Mouse (Mus musculus): ENCODE results near the gene Arpc5. TPM values are rescaled to one million over a fixed set of nuclear protein-coding genes. Genes with fewer than 3 reads are reported as not detected.

Arpc5 gene
- polyA plus RNA-seq, 1 experiment from 2014 or later = 326 TPM

- WGBS = 72% methylated on average over 7 of the region's 7 CpGs
- Histone ChIP-seq H3K27ac (no peak overlapping the region), H3K27me3 (replicated peaks) (no peaks in the 10 kb centered on the region), H3K4me3 (replicated peaks) (no peak overlapping the region), H3K36me3 (no peaks in the 10 kb centered on the region), H3K9ac (no peak overlapping the region), H3K9me3 (no peaks in the 10 kb centered on the region), H3K4me1 (no peaks in the 10 kb centered on the region), H3K4me2 (no peak overlapping the region)
- ATAC-seq (ENCODE audit: insufficient read depth, low FRiP score, low read depth) = no peak
Observed at GRCm38 (mm10) chr1:152820911-152821695, 54.8 kb downstream of the Arpc5 start.

DNA sequence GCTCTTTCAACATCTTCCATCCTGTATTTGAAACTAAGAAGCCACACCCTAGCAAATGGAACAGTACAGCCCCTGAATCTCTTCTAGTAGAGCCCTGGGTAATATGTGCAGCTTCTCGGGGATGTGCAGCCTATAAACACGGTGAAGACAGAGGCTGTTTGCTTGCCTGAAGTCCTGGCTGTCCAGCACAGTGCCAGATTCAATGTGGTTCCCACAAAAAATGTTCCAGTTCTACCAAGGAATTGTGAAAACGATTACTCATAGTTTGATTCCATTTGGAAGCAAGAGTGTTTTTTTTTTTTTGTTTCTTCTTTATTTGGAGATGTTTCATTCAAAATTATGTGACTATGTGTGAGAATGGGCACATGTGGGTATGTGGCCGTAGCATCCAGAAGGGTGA, 55.4 kb downstream of the Arpc5 start:
- ATAC-seq (ENCODE audit: insufficient read depth, low FRiP score, low read depth) = no peak
- Histone ChIP-seq H3K4me1 (no peaks in the 10 kb centered on the region), H3K9me3 (no peaks in the 10 kb centered on the region), H3K9ac (no peak overlapping the region), H3K36me3 (no peaks in the 10 kb centered on the region), H3K27ac (no peak overlapping the region), H3K4me2 (no peak overlapping the region), H3K4me3 (replicated peaks) (no peak overlapping the region), H3K27me3 (replicated peaks) (no peaks in the 10 kb centered on the region)
- 83% methylated on average over 4 of the region's 4 CpGs for WGBS

- ATAC-seq (ENCODE audit: insufficient read depth, low FRiP score, low read depth) = no peak
- 67% methylated on average over 9 of the region's 9 CpGs for WGBS
- H3K36me3 ChIP-seq = no peaks in the 10 kb centered on the region
- no peak overlapping the region for H3K4me2 ChIP-seq
- H3K4me1 ChIP-seq = no peaks in the 10 kb centered on the region
- H3K4me3 ChIP-seq (replicated peaks) = no peak overlapping the region
- H3K27me3 ChIP-seq (replicated peaks) = no peaks in the 10 kb centered on the region
- no peak overlapping the region for H3K9ac ChIP-seq
- H3K9me3 ChIP-seq = no peaks in the 10 kb centered on the region
- no peak overlapping the region for H3K27ac ChIP-seq
Observed at GRCm38 (mm10) chr1:152824206-152824605, 57.9 kb downstream of the Arpc5 start.

Other genes starting within 250 kb of the Arpc5 start
- gene Apobec4, start 16.0 kb upstream of the Arpc5 start, polyA plus RNA-seq (2015; fragmentation: Nextera tagmentation; extraction: Ambion mirVana) = 0.08 TPM in 1 of 2 replicates, not detected in the other
- gene Rgl1, start 191 bp upstream of the Arpc5 start, polyA plus RNA-seq (2015; fragmentation: Nextera tagmentation; extraction: Ambion mirVana) = 41.5 and 41.7 TPM in 2 replicates
- gene Ncf2, start 33.7 kb downstream of the Arpc5 start, polyA plus RNA-seq (2015; fragmentation: Nextera tagmentation; extraction: Ambion mirVana) = 6.1 and 7.0 TPM in 2 replicates
- gene Smg7, start 136.1 kb downstream of the Arpc5 start, polyA plus RNA-seq (2015; fragmentation: Nextera tagmentation; extraction: Ambion mirVana) = 22.8 and 27.5 TPM in 2 replicates
- gene Nmnat2, start 188.5 kb downstream of the Arpc5 start, polyA plus RNA-seq (2015; fragmentation: Nextera tagmentation; extraction: Ambion mirVana) = 1.5 and 2.4 TPM in 2 replicates

Data from stomach, embryonic 15.5 days (tissue).